Mouse (Mus musculus) embryonic facial prominence, embryonic 13.5 days (tissue): ENCODE measurements around the gene Plpp4. TPM values are rescaled to one million over a fixed set of nuclear protein-coding genes. Genes with fewer than 3 reads are reported as not detected.

Experiments
- ATAC-seq: fragments of 200-750 bp; cut with Nextera tagmentation; 2 replicates; pipeline ENCODE4 v1.8.0; 2017; ENCODE audit warnings: low read depth; ENCODE audit not compliant: insufficient number of reproducible peaks, insufficient read depth, low FRiP score, low TSS enrichment
- H3K27ac ChIP-seq: fragments of 300-500 bp; sonication (generic); 2 replicates; pipeline ENCODE4 v1.5.1; 2015; ENCODE audit warnings: moderate library complexity, mild to moderate bottlenecking, inconsistent platforms
- H3K27me3 ChIP-seq: fragments of 300-500 bp; sonication (generic); 2 replicates; pipeline ENCODE4 v1.6.1; 2015; ENCODE audit warnings: mild to moderate bottlenecking, inconsistent platforms
- H3K36me3 ChIP-seq: fragments of 300-500 bp; sonication (generic); 2 replicates; pipeline ENCODE4 v1.6.1; 2015; ENCODE audit warnings: mild to moderate bottlenecking, inconsistent platforms
- H3K4me1 ChIP-seq: fragments of 300-500 bp; sonication (generic); 2 replicates; pipeline ENCODE4 v1.6.1; 2015; ENCODE audit warnings: inconsistent platforms
- H3K4me2 ChIP-seq: fragments of 300-500 bp; sonication (generic); 2 replicates; pipeline ENCODE4 v1.6.1; 2015; ENCODE audit warnings: moderate library complexity, mild to moderate bottlenecking, inconsistent platforms
- H3K4me3 ChIP-seq: fragments of 300-500 bp; sonication (generic); 2 replicates; pipeline ENCODE4 v1.5.1; 2015; ENCODE audit warnings: mild to moderate bottlenecking, inconsistent platforms
- H3K9ac ChIP-seq: fragments of 300-500 bp; sonication (generic); 2 replicates; pipeline ENCODE4 v1.6.1; 2015; ENCODE audit warnings: mild to moderate bottlenecking, inconsistent platforms
- H3K9me3 ChIP-seq: fragments of 300-500 bp; sonication (generic); 2 replicates; pipeline ENCODE4 v1.6.1; 2016; ENCODE audit warnings: inconsistent platforms
- WGBS: fragments of 180-500 bp; shearing (Covaris S2); methylation state at CpG from one replicate; pipeline ENCODE4 v1.1.7; 2015; ENCODE audit warnings: mixed read lengths; 5-methylcytosine and 5-hydroxymethylcytosine counted together
- polyA plus RNA-seq: library from polyadenylated mRNA; unstranded; fragments of >200 nt; fragmentation: Nextera tagmentation; extraction: Ambion mirVana; gene quantifications from 2 replicates; pipeline ENCODE4 v1.2.1, GENCODE M21; 2015

The Plpp4 gene
- 0.55 and 1.0 TPM in 2 replicates for polyA plus RNA-seq

DNA sequence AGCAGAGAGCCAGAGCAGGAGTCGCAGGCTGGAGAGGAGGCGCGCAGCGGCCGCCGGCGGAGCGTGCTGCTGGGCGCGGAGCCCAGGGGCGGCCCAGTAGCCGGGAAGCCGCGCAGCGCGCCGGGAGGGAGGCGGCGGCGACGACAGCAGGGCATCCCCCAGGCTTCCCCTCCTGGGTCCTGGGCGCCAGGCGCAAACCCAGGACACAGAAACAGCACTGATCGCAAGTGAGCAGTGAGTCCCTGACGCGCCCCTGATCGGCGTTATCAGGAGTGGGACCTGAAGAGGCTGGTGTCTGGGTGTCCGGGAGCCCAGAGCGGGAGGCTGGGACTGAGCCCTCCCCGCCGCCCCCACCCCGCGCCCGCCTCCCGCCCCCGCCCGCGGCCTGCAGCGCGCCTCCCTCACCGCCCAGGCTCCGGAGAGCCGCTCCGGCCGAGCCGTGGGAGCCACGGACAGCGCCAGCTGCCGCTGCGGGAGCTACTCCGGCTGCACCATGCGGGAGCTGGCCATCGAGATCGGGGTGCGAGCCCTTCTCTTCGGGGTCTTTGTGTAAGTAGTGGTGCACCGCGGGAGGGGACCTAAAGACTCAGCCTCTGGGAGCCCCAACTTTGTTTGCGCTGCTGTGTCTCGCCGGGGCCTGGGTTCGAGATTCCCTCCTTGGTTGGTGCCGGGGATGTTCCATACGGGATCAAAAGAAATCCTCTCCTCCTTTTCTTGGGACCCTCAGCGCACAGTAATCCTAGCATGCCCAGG is at the start of gene Plpp4:
Plpp4 (plus strand) TSS at position 411 of the 753 bp plus-strand sequence.
- H3K4me1 ChIP-seq: peaks cover 13% of the 10 kb centered on the region
- peak within 1 kb of the TSS; percentile 58 for H3K9ac ChIP-seq
- peak within 1 kb of the TSS; percentile 49 for H3K4me3 ChIP-seq
- 0 out of 2 replicates have a peak, but pooled peaks have one; percentile 43 for ATAC-seq
- WGBS: 1% methylated on average over 62 of the region's 66 CpGs
- peak within 1 kb of the TSS; percentile 87 for H3K4me2 ChIP-seq
- H3K36me3 ChIP-seq: no peaks in the 10 kb centered on the region
- H3K9me3 ChIP-seq: no peaks in the 10 kb centered on the region
- H3K27me3 ChIP-seq: peaks cover 71% of the 10 kb centered on the region
- no peak within 1 kb of the TSS for H3K27ac ChIP-seq

GRCm38 (mm10) chr7:129215926-129216543 is 40.8 kb upstream of the Plpp4 start:
- no peak for ATAC-seq
- H3K9me3 ChIP-seq: no peaks in the 10 kb centered on the region

GRCm38 (mm10) chr7:129216547-129217195 is 40.2 kb upstream of the Plpp4 start:
- WGBS: 87% methylated on average over 10 of the region's 10 CpGs
- Histone ChIP-seq H3K9me3 (no peaks in the 10 kb centered on the region), H3K27me3 (no peaks in the 10 kb centered on the region), H3K4me3 (no peak overlapping the region), H3K9ac (no peak overlapping the region), H3K4me1 (no peaks in the 10 kb centered on the region), H3K27ac (no peak overlapping the region), H3K36me3 (no peaks in the 10 kb centered on the region), H3K4me2 (no peak overlapping the region)
- ATAC-seq: no peak

More at GRCm38 (mm10) chr7:129215926-129216543, 40.8 kb upstream of the Plpp4 start:
- Histone ChIP-seq H3K27ac (no peak overlapping the region), H3K4me2 (no peak overlapping the region), H3K36me3 (no peaks in the 10 kb centered on the region), H3K4me1 (no peaks in the 10 kb centered on the region), H3K9ac (no peak overlapping the region), H3K4me3 (no peak overlapping the region), H3K27me3 (no peaks in the 10 kb centered on the region)
- 90% methylated on average over 10 of the region's 10 CpGs for WGBS

- Histone ChIP-seq H3K4me2 (no peak overlapping the region), H3K27me3 (no peaks in the 10 kb centered on the region), H3K36me3 (no peaks in the 10 kb centered on the region), H3K9me3 (no peaks in the 10 kb centered on the region), H3K4me1 (no peaks in the 10 kb centered on the region), H3K9ac (no peak overlapping the region), H3K4me3 (no peak overlapping the region), H3K27ac (no peak overlapping the region)
- 68% methylated on average over 9 of the region's 9 CpGs for WGBS
- ATAC-seq: no peak
These were observed 35.9 kb upstream of the Plpp4 start for GRCm38 (mm10) chr7:129220948-129221347.

DNA sequence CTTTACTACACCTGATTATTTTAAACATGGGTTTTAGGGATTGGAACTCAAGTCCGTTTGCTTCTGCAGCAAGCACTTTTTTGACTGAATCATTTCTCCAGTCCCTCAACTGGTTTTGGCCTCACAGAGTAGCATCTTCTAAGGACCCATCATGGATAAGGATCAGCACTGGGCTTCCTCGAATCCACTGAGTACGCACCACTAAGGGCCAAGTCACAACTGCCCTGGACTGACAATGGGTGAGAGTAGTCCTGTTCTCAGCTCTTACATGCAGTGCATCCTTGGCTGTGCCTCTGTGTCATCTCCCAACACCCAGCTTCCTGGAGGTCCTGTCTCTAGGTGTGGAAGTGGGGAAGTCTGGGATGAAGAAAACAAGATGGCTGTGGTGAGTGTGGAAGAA is 35.2 kb upstream of the Plpp4 start:
- no peak for ATAC-seq
- no peak overlapping the region for H3K27ac ChIP-seq
- 80% methylated on average over 3 of the region's 3 CpGs for WGBS
- no peak overlapping the region for H3K9ac ChIP-seq
- no peaks in the 10 kb centered on the region for H3K4me1 ChIP-seq
- no peaks in the 10 kb centered on the region for H3K9me3 ChIP-seq
- H3K4me3 ChIP-seq: no peak overlapping the region
- no peaks in the 10 kb centered on the region for H3K27me3 ChIP-seq
- H3K36me3 ChIP-seq: no peaks in the 10 kb centered on the region
- H3K4me2 ChIP-seq: no peak overlapping the region

DNA sequence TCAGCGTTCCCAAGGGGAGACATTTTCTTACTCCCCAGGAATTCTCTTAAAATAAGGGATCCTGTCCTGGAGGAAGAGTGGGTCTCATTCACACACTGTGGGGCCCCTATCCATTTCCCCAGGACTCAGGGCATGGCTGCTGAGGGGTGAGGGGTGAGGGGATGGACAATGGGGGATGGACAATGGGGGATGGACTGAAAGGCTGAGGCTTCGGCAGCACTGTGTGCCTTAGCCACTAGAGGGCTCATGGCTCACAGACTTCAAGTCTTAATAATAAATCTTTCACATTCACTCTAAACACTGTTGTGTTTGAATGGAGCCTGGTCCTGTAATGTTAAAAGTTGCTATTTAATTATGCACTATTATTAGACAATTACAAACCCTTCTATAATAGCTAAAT is 21.4 kb upstream of the Plpp4 start:
- Histone ChIP-seq H3K9me3 (no peaks in the 10 kb centered on the region), H3K27me3 (no peaks in the 10 kb centered on the region), H3K36me3 (no peaks in the 10 kb centered on the region), H3K4me3 (no peak overlapping the region), H3K9ac (no peak overlapping the region), H3K27ac (no peak overlapping the region), H3K4me1 (no peaks in the 10 kb centered on the region), H3K4me2 (no peak overlapping the region)
- 62% methylated on average over 2 of the region's 2 CpGs for WGBS
- no peak for ATAC-seq

DNA sequence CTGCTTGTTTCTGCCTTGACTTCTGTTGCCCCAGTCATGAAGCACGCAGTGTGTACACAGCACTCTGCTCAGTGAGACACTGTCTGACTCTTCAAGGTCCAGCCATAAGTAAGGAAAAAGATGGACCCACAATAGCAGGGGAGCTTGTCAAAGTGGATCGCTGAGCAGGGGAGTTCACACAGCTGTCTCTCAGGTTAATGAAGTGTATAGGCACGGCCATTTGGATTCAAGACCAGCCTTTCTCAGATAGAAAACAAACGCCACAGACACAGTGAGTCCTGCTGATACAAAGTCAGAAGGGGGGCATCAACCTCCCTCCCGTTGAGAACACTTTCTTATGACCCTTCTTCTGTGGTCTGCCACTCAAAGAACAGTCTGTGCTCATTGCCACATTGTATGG is 20.8 kb upstream of the Plpp4 start:
- Histone ChIP-seq H3K27ac (no peak overlapping the region), H3K36me3 (no peaks in the 10 kb centered on the region), H3K27me3 (no peaks in the 10 kb centered on the region), H3K9me3 (no peaks in the 10 kb centered on the region), H3K4me3 (no peak overlapping the region), H3K4me1 (no peaks in the 10 kb centered on the region), H3K9ac (no peak overlapping the region), H3K4me2 (no peak overlapping the region)
- ATAC-seq: no peak
- WGBS: 73% methylated on average over 5 of the region's 5 CpGs

GRCm38 (mm10) chr7:129250981-129251380 is 5.8 kb upstream of the Plpp4 start:
- no peak overlapping the region for H3K27ac ChIP-seq
- no peak for ATAC-seq
- H3K4me1 ChIP-seq: no peaks in the 10 kb centered on the region
- peaks cover 32% of the 10 kb centered on the region for H3K27me3 ChIP-seq
- no peaks in the 10 kb centered on the region for H3K9me3 ChIP-seq
- no peak overlapping the region for H3K9ac ChIP-seq
- H3K36me3 ChIP-seq: no peaks in the 10 kb centered on the region
- H3K4me3 ChIP-seq: no peak overlapping the region
- H3K4me2 ChIP-seq: no peak overlapping the region

DNA sequence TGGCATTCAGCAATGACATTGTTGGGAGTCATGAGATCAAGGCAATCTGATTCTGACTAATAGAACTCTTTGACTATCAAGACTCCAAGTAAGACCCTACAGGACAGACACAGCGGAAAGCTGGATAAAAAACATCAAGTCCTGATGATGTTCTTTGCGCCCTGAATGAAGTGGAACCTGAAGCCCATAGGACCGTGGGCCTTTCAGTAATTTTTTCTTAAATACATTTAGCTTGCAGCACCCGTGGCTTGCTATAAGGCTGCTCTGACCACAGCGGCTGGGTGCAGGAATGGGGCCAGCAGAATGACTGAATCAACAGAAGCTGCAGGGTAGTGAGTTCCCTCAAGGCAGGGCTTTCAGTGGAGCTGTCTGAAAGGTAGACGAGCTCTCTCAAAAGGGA is 3.4 kb upstream of the Plpp4 start:
- Histone ChIP-seq H3K4me1 (peaks cover 13% of the 10 kb centered on the region), H3K36me3 (no peaks in the 10 kb centered on the region), H3K4me2 (no peak overlapping the region), H3K4me3 (no peak overlapping the region), H3K27me3 (peaks cover 56% of the 10 kb centered on the region), H3K9me3 (no peaks in the 10 kb centered on the region), H3K27ac (no peak overlapping the region), H3K9ac (no peak overlapping the region)
- WGBS: 78% methylated on average over 6 of the region's 6 CpGs
- ATAC-seq: no peak

- H3K27ac ChIP-seq: no peak overlapping the region
- H3K9me3 ChIP-seq: no peaks in the 10 kb centered on the region
- H3K27me3 ChIP-seq: peaks cover 60% of the 10 kb centered on the region
- WGBS: 84% methylated on average over 1 of the region's 1 CpGs
- H3K9ac ChIP-seq: no peak overlapping the region
- peaks cover 13% of the 10 kb centered on the region for H3K4me1 ChIP-seq
- H3K4me3 ChIP-seq: no peak overlapping the region
- ATAC-seq: no peak
- no peaks in the 10 kb centered on the region for H3K36me3 ChIP-seq
- no peak overlapping the region for H3K4me2 ChIP-seq
These were observed 2.7 kb upstream of the Plpp4 start for GRCm38 (mm10) chr7:129254126-129254525.

- no peak overlapping the region for H3K27ac ChIP-seq
- ATAC-seq: no peak
- H3K9ac ChIP-seq: no peak overlapping the region
- no peaks in the 10 kb centered on the region for H3K9me3 ChIP-seq
- no peak overlapping the region for H3K4me2 ChIP-seq
- H3K36me3 ChIP-seq: no peaks in the 10 kb centered on the region
- H3K4me3 ChIP-seq: no peak overlapping the region
- peaks cover 13% of the 10 kb centered on the region for H3K4me1 ChIP-seq
- H3K27me3 ChIP-seq: peaks cover 70% of the 10 kb centered on the region
- WGBS: 90% methylated on average over 6 of the region's 6 CpGs
These were observed 1.4 kb upstream of the Plpp4 start for GRCm38 (mm10) chr7:129255406-129255805.
